Mouse (Mus musculus): ENCODE data around the gene Ubqln4. TPM values are rescaled to one million over a fixed set of nuclear protein-coding genes. Genes with fewer than 3 reads are reported as not detected.

Gene Ubqln4
- total and polyA plus RNA-seq, 3 experiments = 22.8 to 62.2 (median 39.6) TPM

GRCm38 (mm10) chr3:88539397-88539796 lies 14.2 kb upstream of the Ubqln4 start:
- Histone ChIP-seq H3K9me3 (replicated peaks; ENCODE audit: low read length) (no peaks in the 10 kb centered on the region), H3K4me1 (ENCODE audit: control insufficient read depth in 1 of 2, insufficient read depth in 2 of 2) (peaks cover 3 to 20% of the 10 kb centered on the region in 2 experiments; a peak in 3 of 4 replicates), H3K79me2 (replicated peaks; ENCODE audit: control insufficient read depth, extremely low read depth, insufficient read depth, poor library complexity, severe bottlenecking) (no peaks in the 10 kb centered on the region), H3K27ac (ENCODE audit: insufficient read depth, low read depth) (no peak overlapping the region), H3K9ac (ENCODE audit: insufficient read depth, low read depth) (no peak overlapping the region), H3K27me3 (replicated peaks) (no peaks in the 10 kb centered on the region), H3K4me3 (replicated peaks in 1 of 3; ENCODE audit: low read depth in 2 of 3, low read length in 2 of 3, poor library complexity in 1 of 3) (no peak overlapping the region), H3K36me3 (replicated peaks in 1 of 2; ENCODE audit: control insufficient read depth in 1 of 2, insufficient read depth in 1 of 2, low read length in 1 of 2) (peaks cover 13 to 32% of the 10 kb centered on the region in 2 experiments), H3K4me2 (ENCODE audit: insufficient read depth, low read depth, poor library complexity, severe bottlenecking) (no peak overlapping the region)
- in situ Hi-C loops (cut with MboI; ENCODE audit: low pct_ligation_motif_present, low pct_unique_long_range_greater_than_20kb, low sequenced_read_pairs) (no loop called here), dilution Hi-C loops (cut with MboI; ENCODE audit: extremely low pct_ligation_motif_present, extremely low pct_unique_long_range_greater_than_20kb, low sequenced_read_pairs) (no loop called here)
- no peak for DNase-seq (ENCODE audit: extremely low read depth)
- TF ChIP-seq SMC3 (IDR thresholded peaks at IDR 0.05; ENCODE audit: low read depth, low read length) = no peak
- TF ChIP-seq HCFC1 (IDR thresholded peaks at IDR 0.05; ENCODE audit: low read depth, low read length) = no peak
- no peak for TF ChIP-seq USF2 (conservative IDR thresholded peaks at IDR 0.05; ENCODE audit: low read depth, low read length)
- TF ChIP-seq POLR2A (IDR thresholded peaks at IDR 0.05; ENCODE audit: low read depth, low read length) = no peak
- no peak for TF ChIP-seq MAFK (IDR thresholded peaks at IDR 0.05; ENCODE audit: insufficient replicate concordance, low read length)

GRCm38 (mm10) chr3:88540085-88540484 lies 13.5 kb upstream of the Ubqln4 start:
- no peak overlapping the region for H3K4me2 ChIP-seq (ENCODE audit: insufficient read depth, low read depth, poor library complexity, severe bottlenecking)
- no peak overlapping the region for H3K27ac ChIP-seq (ENCODE audit: insufficient read depth, low read depth)
- peaks cover 8 to 22% of the 10 kb centered on the region in 2 experiments; a peak in 3 of 4 replicates for H3K4me1 ChIP-seq (ENCODE audit: control insufficient read depth in 1 of 2, insufficient read depth in 2 of 2)
- H3K36me3 ChIP-seq (replicated peaks in 1 of 2; ENCODE audit: control insufficient read depth in 1 of 2, insufficient read depth in 1 of 2, low read length in 1 of 2) = peaks cover 13 to 32% of the 10 kb centered on the region in 2 experiments
- no peak for TF ChIP-seq ELF1 (IDR thresholded peaks at IDR 0.05; ENCODE audit: low read depth, low read length)
- TF ChIP-seq ZMIZ1 (IDR thresholded peaks at IDR 0.05; ENCODE audit: low read depth, low read length) = no peak
- no peak for TF ChIP-seq NELFE (IDR thresholded peaks at IDR 0.05; ENCODE audit: low read depth, low read length)
- TF ChIP-seq POLR2AphosphoS2 (IDR thresholded peaks at IDR 0.05; ENCODE audit: low read depth, low read length) = no peak
- no peak for TF ChIP-seq ZKSCAN1 (IDR thresholded peaks at IDR 0.05; ENCODE audit: borderline replicate concordance, low read depth, low read length)
- TF ChIP-seq EP300 (IDR thresholded peaks at IDR 0.05; ENCODE audit: low read length) = no peak
- TF ChIP-seq HCFC1 (IDR thresholded peaks at IDR 0.05; ENCODE audit: low read depth, low read length) = no peak
- in situ Hi-C loops (cut with MboI; ENCODE audit: low pct_ligation_motif_present, low pct_unique_long_range_greater_than_20kb, low sequenced_read_pairs) (no loop called here), dilution Hi-C loops (cut with MboI; ENCODE audit: extremely low pct_ligation_motif_present, extremely low pct_unique_long_range_greater_than_20kb, low sequenced_read_pairs) (no loop called here)
- no peak overlapping the region for H3K9ac ChIP-seq (ENCODE audit: insufficient read depth, low read depth)
- H3K79me2 ChIP-seq (replicated peaks; ENCODE audit: control insufficient read depth, extremely low read depth, insufficient read depth, poor library complexity, severe bottlenecking) = no peaks in the 10 kb centered on the region
- H3K9me3 ChIP-seq (replicated peaks; ENCODE audit: low read length) = no peaks in the 10 kb centered on the region
- no peak overlapping the region for H3K4me3 ChIP-seq (replicated peaks in 1 of 3; ENCODE audit: low read depth in 2 of 3, low read length in 2 of 3, poor library complexity in 1 of 3)
- no peak for DNase-seq (ENCODE audit: extremely low read depth)
- no peaks in the 10 kb centered on the region for H3K27me3 ChIP-seq (replicated peaks)

DNA sequence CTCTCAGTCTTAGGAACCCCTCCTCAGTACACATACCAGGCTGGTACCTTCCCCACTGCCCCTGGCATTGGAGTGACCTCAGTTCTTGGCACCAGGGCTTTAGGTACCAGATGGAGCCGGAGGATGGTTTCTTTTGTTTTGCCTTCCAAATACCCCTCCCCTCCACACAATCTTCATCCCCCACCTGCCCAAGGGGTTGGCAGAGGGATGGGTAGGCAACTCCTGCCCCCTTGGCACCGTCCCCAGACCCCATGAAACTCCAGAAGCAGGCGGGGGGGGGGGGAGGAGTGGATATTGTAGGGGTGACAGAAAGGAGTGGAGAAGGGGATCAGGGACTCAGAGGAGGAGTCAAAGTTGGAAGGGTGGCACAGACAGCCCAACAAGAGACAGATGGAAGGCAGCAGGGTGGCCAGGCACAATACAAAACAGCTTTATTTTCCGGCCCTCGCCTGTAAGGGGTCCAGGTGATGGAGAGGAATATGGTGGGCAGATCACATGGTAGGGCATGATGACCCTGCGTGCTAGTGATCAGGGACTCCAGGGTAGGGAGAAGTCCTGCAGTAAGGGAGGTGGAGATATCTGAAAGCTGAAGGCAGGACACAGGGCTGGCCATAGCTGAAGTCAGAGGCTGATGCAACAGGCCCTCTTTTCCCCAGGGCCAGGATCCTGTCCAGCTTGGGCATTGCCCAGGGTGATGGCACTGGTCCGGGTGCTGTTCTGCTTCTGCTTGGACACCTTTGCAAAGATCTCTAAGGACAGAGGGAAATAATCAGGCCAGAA lies 11.7 kb upstream of the Ubqln4 start:
- no peaks in the 10 kb centered on the region for H3K27me3 ChIP-seq (replicated peaks)
- H3K27ac ChIP-seq (ENCODE audit: insufficient read depth, low read depth) = no peak overlapping the region
- dilution Hi-C loops (cut with MboI; ENCODE audit: extremely low pct_ligation_motif_present, extremely low pct_unique_long_range_greater_than_20kb, low sequenced_read_pairs) = no loop called here
- peaks cover 4 to 25% of the 10 kb centered on the region in 2 experiments for H3K36me3 ChIP-seq (replicated peaks in 1 of 2; ENCODE audit: control insufficient read depth in 1 of 2, insufficient read depth in 1 of 2, low read length in 1 of 2)
- no peaks in the 10 kb centered on the region for H3K79me2 ChIP-seq (replicated peaks; ENCODE audit: control insufficient read depth, extremely low read depth, insufficient read depth, poor library complexity, severe bottlenecking)
- no peak overlapping the region for H3K9ac ChIP-seq (ENCODE audit: insufficient read depth, low read depth)
- TF ChIP-seq MEF2A (IDR thresholded peaks at IDR 0.05; ENCODE audit: borderline replicate concordance, low read depth, low read length) = no peak
- no peak for TF ChIP-seq SMC3 (IDR thresholded peaks at IDR 0.05; ENCODE audit: low read depth, low read length)
- no peak for TF ChIP-seq ZKSCAN1 (IDR thresholded peaks at IDR 0.05; ENCODE audit: borderline replicate concordance, low read depth, low read length)
- no peak for TF ChIP-seq MXI1 (IDR thresholded peaks at IDR 0.05; ENCODE audit: low read depth, low read length)
- no peak for TF ChIP-seq MAFK (IDR thresholded peaks at IDR 0.05; ENCODE audit: insufficient replicate concordance, low read length)
- TF ChIP-seq MAZ (IDR thresholded peaks at IDR 0.05; ENCODE audit: low read depth, low read length) = no peak
- TF ChIP-seq NELFE (IDR thresholded peaks at IDR 0.05; ENCODE audit: low read depth, low read length) = no peak
- no peak for TF ChIP-seq CHD1 (IDR thresholded peaks at IDR 0.05; ENCODE audit: low read depth, low read length)
- TF ChIP-seq USF1 (IDR thresholded peaks at IDR 0.05; ENCODE audit: low read depth, low read length) = no peak
- no peak for TF ChIP-seq HCFC1 (IDR thresholded peaks at IDR 0.05; ENCODE audit: low read depth, low read length)
- TF ChIP-seq TBP (conservative IDR thresholded peaks at IDR 0.05; ENCODE audit: low read depth, low read length) = no peak
- no peak for TF ChIP-seq PAX5 (IDR thresholded peaks at IDR 0.05; ENCODE audit: low read length)
- TF ChIP-seq ELF1 (IDR thresholded peaks at IDR 0.05; ENCODE audit: low read depth, low read length) = no peak
- no peak for TF ChIP-seq EP300 (IDR thresholded peaks at IDR 0.05; ENCODE audit: low read length)
- no peak for TF ChIP-seq NRF1 (IDR thresholded peaks at IDR 0.05; ENCODE audit: low read depth, low read length)
- TF ChIP-seq POLR2A (IDR thresholded peaks at IDR 0.05; ENCODE audit: low read depth, low read length) = no peak
- no peak for TF ChIP-seq ZNF384 (IDR thresholded peaks at IDR 0.05; ENCODE audit: low read depth, low read length)
- no peak for TF ChIP-seq ZC3H11A (IDR thresholded peaks at IDR 0.05; ENCODE audit: low read depth, low read length)
- H3K9me3 ChIP-seq (replicated peaks; ENCODE audit: low read length) = no peaks in the 10 kb centered on the region
- H3K4me3 ChIP-seq (replicated peaks in 1 of 3; ENCODE audit: low read depth in 2 of 3, low read length in 2 of 3, poor library complexity in 1 of 3) = no peak overlapping the region
- in situ Hi-C loops (cut with MboI; ENCODE audit: low pct_ligation_motif_present, low pct_unique_long_range_greater_than_20kb, low sequenced_read_pairs) = no loop called here
- no peak for DNase-seq (ENCODE audit: extremely low read depth)
- H3K4me2 ChIP-seq (ENCODE audit: insufficient read depth, low read depth, poor library complexity, severe bottlenecking) = no peak overlapping the region
- peaks cover 13 to 31% of the 10 kb centered on the region in 2 experiments for H3K4me1 ChIP-seq (ENCODE audit: control insufficient read depth in 1 of 2, insufficient read depth in 2 of 2)

Data from CH12.LX (cell line).